In the genomic region with DNA sequence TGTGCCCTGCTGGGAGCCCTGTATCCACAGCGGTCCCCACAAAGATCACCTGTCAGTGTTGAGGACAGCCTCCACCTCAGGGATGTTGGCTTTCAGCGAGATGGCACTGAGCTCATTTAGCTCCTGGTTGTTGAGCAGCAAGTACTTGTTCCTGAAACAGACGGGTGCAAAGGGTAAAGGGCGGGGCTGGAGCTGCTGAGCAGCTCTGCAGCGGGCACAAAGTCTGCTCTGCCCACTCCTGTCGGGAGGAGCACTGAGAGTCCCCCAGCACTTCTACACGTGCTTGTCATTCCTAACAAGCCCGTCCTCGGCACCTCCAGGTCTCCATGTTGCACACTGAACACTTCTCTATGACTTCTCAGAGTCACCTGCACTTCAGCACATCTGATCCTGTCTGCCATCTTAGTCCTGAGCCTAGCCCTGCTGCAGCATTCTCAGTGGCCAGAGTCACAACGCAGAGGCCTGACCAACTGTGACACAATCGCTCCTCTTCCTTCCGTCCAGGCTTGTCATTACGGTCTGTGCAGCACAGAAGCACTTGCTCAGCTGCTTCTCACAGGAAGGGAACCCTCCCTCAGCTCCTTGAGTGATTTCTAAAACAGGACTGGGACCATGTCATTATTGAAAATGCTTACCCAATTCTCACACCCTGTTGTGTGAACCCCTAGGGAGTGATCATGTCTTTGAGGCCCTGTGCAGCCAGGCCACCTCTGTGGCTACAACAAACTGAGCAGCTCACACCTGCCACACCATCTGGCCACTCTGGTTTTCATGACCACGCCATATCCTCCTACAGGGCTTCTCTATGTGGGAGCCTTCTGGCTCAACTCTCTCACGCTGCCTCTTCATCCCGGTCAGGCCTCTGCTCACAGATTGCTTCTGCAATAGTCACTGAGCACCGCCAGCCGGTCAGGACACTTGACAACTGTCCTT, we compare ENCODE assay signal across 9 mouse cellular contexts. TPM values are rescaled to one million over a fixed set of nuclear protein-coding genes. Genes with fewer than 3 reads are reported as not detected.
DNase-seq lines count a peak whose midpoint lies in the region; ATAC-seq and TF ChIP-seq lines count a peak whose summit lies in the region.
"Had no signal": no experiment of that assay in that cellular context is flagged by ENCODE, and none has a peak within 500 bp of the region (broad histone marks: within the 10 kb centered on the region; RNA-seq: fewer than 3 reads in every experiment).

No protein-coding gene starts in this region.

- peak; percentile 59; the same call in 1 of the 2 replicates for ATAC-seq in hindbrain, embryonic 16.5 days
- ATAC-seq in liver, postnatal 0 days, result peak; percentile 60
- no peak for ATAC-seq in heart, embryonic 12.5 days (ENCODE audit: insufficient number of reproducible peaks, low FRiP score)

- no peak overlapping the region for H3K4me2 ChIP-seq in hindbrain, embryonic 16.5 days (ENCODE audit: low read length)
- H3K4me2 ChIP-seq in liver, postnatal 0 days (ENCODE audit: low read depth, low read length), result no peak overlapping the region
- H3K4me2 ChIP-seq in heart, embryonic 12.5 days, result no peak overlapping the region
- H3K4me2 ChIP-seq: lung, embryonic 15.5 days had no signal

- H3K27me3 ChIP-seq in cerebellum, adult 2 months (ENCODE audit: control insufficient read depth, insufficient read depth, low read length), result no peaks in the 10 kb centered on the region
- H3K27me3 ChIP-seq in hindbrain, embryonic 16.5 days (replicated peaks; ENCODE audit: control insufficient read depth, insufficient read depth, low read length), result no peaks in the 10 kb centered on the region
- H3K27me3 ChIP-seq in liver, postnatal 0 days (ENCODE audit: insufficient read depth, low read length), result no peaks in the 10 kb centered on the region
- H3K27me3 ChIP-seq in heart, embryonic 12.5 days (replicated peaks), result no peaks in the 10 kb centered on the region
- no peaks in the 10 kb centered on the region for H3K27me3 ChIP-seq in heart, embryonic 10.5 days (ENCODE audit: insufficient read depth, poor library complexity, severe bottlenecking)
- H3K27me3 ChIP-seq: lung, embryonic 15.5 days had no signal

- DNase-seq in layer of hippocampus, adult 9-11 months, result peak; percentile 49
- DNase-seq in layer of hippocampus, postnatal 10 days (ENCODE audit: low spot score in 2 of 2), result no peak
- DNase-seq in cerebellum, adult 2 months, result peak; percentile 57 to 66
- DNase-seq in liver, postnatal 0 days, result peak; percentile 46
- DNase-seq in heart, embryonic 10.5 days (ENCODE audit: low spot score), result no peak
- DNase-seq in lung, postnatal 14 days, result no peak

- H3K9ac ChIP-seq in hindbrain, embryonic 16.5 days (ENCODE audit: low read depth, low read length), result no peak overlapping the region
- no peak overlapping the region for H3K9ac ChIP-seq in liver, postnatal 0 days (replicated peaks)
- H3K9ac ChIP-seq in heart, embryonic 12.5 days, result no peak overlapping the region
- H3K9ac ChIP-seq: lung, embryonic 15.5 days had no signal

- no peak for TF ChIP-seq EP300 in liver, postnatal 0 days (IDR thresholded peaks at IDR 0.05; ENCODE audit: low read depth)

- TF ChIP-seq POLR2A in cerebellum, adult 2 months (IDR thresholded peaks at IDR 0.05; ENCODE audit: borderline replicate concordance, insufficient read depth, low read length), result no peak

- peaks cover 45% of the 10 kb centered on the region for H3K36me3 ChIP-seq in hindbrain, embryonic 16.5 days (ENCODE audit: control insufficient read depth, insufficient read depth, low read length)
- H3K36me3 ChIP-seq in liver, postnatal 0 days (replicated peaks; ENCODE audit: insufficient read depth, low read length), result peaks cover 67% of the 10 kb centered on the region
- peaks cover 96% of the 10 kb centered on the region for H3K36me3 ChIP-seq in heart, embryonic 12.5 days
- H3K36me3 ChIP-seq in heart, embryonic 10.5 days, result peaks cover 97% of the 10 kb centered on the region

- no peaks in the 10 kb centered on the region for H3K9me3 ChIP-seq in hindbrain, embryonic 16.5 days (ENCODE audit: control insufficient read depth, low read length)
- H3K9me3 ChIP-seq in liver, postnatal 0 days (ENCODE audit: low read length), result no peaks in the 10 kb centered on the region
- no peaks in the 10 kb centered on the region for H3K9me3 ChIP-seq in heart, embryonic 12.5 days (replicated peaks)
- no peaks in the 10 kb centered on the region for H3K9me3 ChIP-seq in heart, embryonic 10.5 days
- H3K9me3 ChIP-seq: lung, embryonic 15.5 days had no signal

- peaks cover 53% of the 10 kb centered on the region for H3K4me1 ChIP-seq in cerebellum, adult 2 months (ENCODE audit: control insufficient read depth, insufficient read depth, low read length)
- H3K4me1 ChIP-seq in hindbrain, embryonic 16.5 days (ENCODE audit: control insufficient read depth, insufficient read depth, low read depth, low read length), result no peaks in the 10 kb centered on the region; the same call in 1 of the 2 replicates
- peaks cover 27% of the 10 kb centered on the region for H3K4me1 ChIP-seq in liver, postnatal 0 days (ENCODE audit: insufficient read depth)
- no peaks in the 10 kb centered on the region for H3K4me1 ChIP-seq in heart, embryonic 12.5 days (replicated peaks)
- H3K4me1 ChIP-seq in heart, embryonic 10.5 days, result no peaks in the 10 kb centered on the region
- H3K4me1 ChIP-seq: lung, embryonic 15.5 days had no signal

- WGBS in cerebellum, adult 2 months, result 32% methylated on average over 18 of the region's 18 CpGs
- WGBS in hindbrain, embryonic 16.5 days, result 58% methylated on average over 18 of the region's 18 CpGs
- 65% methylated on average over 18 of the region's 18 CpGs for WGBS in liver, postnatal 0 days (ENCODE audit: insufficient replicate concordance)
- 83% methylated on average over 18 of the region's 18 CpGs for WGBS in heart, embryonic 12.5 days
- WGBS in heart, embryonic 10.5 days, result 86% methylated on average over 18 of the region's 18 CpGs

- peak overlapping the region; percentile 52 for H3K27ac ChIP-seq in cerebellum, adult 2 months (ENCODE audit: insufficient read depth, low read length)
- H3K27ac ChIP-seq in hindbrain, embryonic 16.5 days (ENCODE audit: low read depth, low read length), result peak overlapping the region; percentile 30
- 0 out of 2 replicates have a peak overlapping the region, but pooled peaks have one; percentile 3 for H3K27ac ChIP-seq in liver, postnatal 0 days (ENCODE audit: low read depth)
- H3K27ac ChIP-seq in heart, embryonic 12.5 days (ENCODE audit: poor library complexity, severe bottlenecking), result no peak overlapping the region
- no peak overlapping the region for H3K27ac ChIP-seq in heart, embryonic 10.5 days
- H3K27ac ChIP-seq: lung, embryonic 15.5 days had no signal

- no peak overlapping the region for H3K4me3 ChIP-seq in cerebellum, adult 2 months (replicated peaks; ENCODE audit: insufficient read depth, low read depth, low read length)
- H3K4me3 ChIP-seq in hindbrain, embryonic 16.5 days (ENCODE audit: low read length), result no peak overlapping the region
- no peak overlapping the region for H3K4me3 ChIP-seq in liver, postnatal 0 days (ENCODE audit: low read depth, low read length)
- no peak overlapping the region for H3K4me3 ChIP-seq in heart, embryonic 12.5 days
- H3K4me3 ChIP-seq in heart, embryonic 10.5 days, result no peak overlapping the region
- H3K4me3 ChIP-seq: lung, embryonic 15.5 days had no signal

- TF ChIP-seq CTCF in cerebellum, adult 2 months (IDR thresholded peaks at IDR 0.05; ENCODE audit: borderline replicate concordance, insufficient read depth, low read depth, low read length), result no peak
- TF ChIP-seq CTCF in liver, postnatal 0 days (IDR thresholded peaks at IDR 0.05; ENCODE audit: low read depth), result no peak

RNA-seq across cellular contexts. Expression of gene Myh7b, which starts 30.8 kb away (rescaled TPM):
- total RNA-seq in layer of hippocampus, postnatal 10 days (2021), result 1 to 10 TPM; 2.6 to 4.2 TPM
- polyA plus RNA-seq in cerebellum, adult 2 months (2012; rRNA removed), result 17.6 and 20.8 TPM in 2 replicates
- polyA plus RNA-seq in hindbrain, embryonic 16.5 days (2015; fragmentation: Nextera tagmentation; extraction: Ambion mirVana), result 0.77 and 1.7 TPM in 2 replicates
- 0.15 and 0.38 TPM in 2 replicates for polyA plus RNA-seq in liver, postnatal 0 days (2015; fragmentation: Nextera tagmentation; extraction: Ambion mirVana)
- 22.1 and 24.4 TPM in 2 replicates for polyA plus RNA-seq in heart, embryonic 12.5 days (2016; fragmentation: Nextera tagmentation; extraction: Ambion mirVana)
- 12.4 and 15.7 TPM in 2 replicates for polyA plus RNA-seq in heart, embryonic 10.5 days (2016; fragmentation: Nextera tagmentation; extraction: Ambion mirVana)

RNA-seq across cellular contexts. Expression of gene Gss, which starts 49.2 kb away (rescaled TPM):
- total RNA-seq in layer of hippocampus, postnatal 10 days (2021), result 10 to 100 TPM; 11.6 to 15.2 TPM
- 25.7 and 26.5 TPM in 2 replicates for polyA plus RNA-seq in cerebellum, adult 2 months (2012; rRNA removed)
- 15.7 and 17.5 TPM in 2 replicates for polyA plus RNA-seq in hindbrain, embryonic 16.5 days (2015; fragmentation: Nextera tagmentation; extraction: Ambion mirVana)
- polyA plus RNA-seq in liver, postnatal 0 days (2015; fragmentation: Nextera tagmentation; extraction: Ambion mirVana), result 48.9 and 49.3 TPM in 2 replicates
- 20.2 and 21.3 TPM in 2 replicates for polyA plus RNA-seq in heart, embryonic 12.5 days (2016; fragmentation: Nextera tagmentation; extraction: Ambion mirVana)
- polyA plus RNA-seq in heart, embryonic 10.5 days (2016; fragmentation: Nextera tagmentation; extraction: Ambion mirVana), result 24.2 and 29.1 TPM in 2 replicates

RNA-seq across cellular contexts. Expression of gene Trpc4ap, which starts 50.4 kb away (rescaled TPM):
- 100 to 1,000 TPM; 143 to 149 TPM for total RNA-seq in layer of hippocampus, postnatal 10 days (2021)
- polyA plus RNA-seq in cerebellum, adult 2 months (2012; rRNA removed), result 223 and 236 TPM in 2 replicates
- 155 and 168 TPM in 2 replicates for polyA plus RNA-seq in hindbrain, embryonic 16.5 days (2015; fragmentation: Nextera tagmentation; extraction: Ambion mirVana)
- 41.5 and 43.2 TPM in 2 replicates for polyA plus RNA-seq in liver, postnatal 0 days (2015; fragmentation: Nextera tagmentation; extraction: Ambion mirVana)
- 115 and 117 TPM in 2 replicates for polyA plus RNA-seq in heart, embryonic 12.5 days (2016; fragmentation: Nextera tagmentation; extraction: Ambion mirVana)
- 101 and 107 TPM in 2 replicates for polyA plus RNA-seq in heart, embryonic 10.5 days (2016; fragmentation: Nextera tagmentation; extraction: Ambion mirVana)

Comparison
In these comparisons a context has a peak if more than half of its experiments do, and no peak if none do; other contexts are left out.
1. DNase-seq: peak in layer of hippocampus, adult 9-11 months (single experiment), cerebellum, adult 2 months (2 of 2) and liver, postnatal 0 days (single experiment); none in layer of hippocampus, postnatal 10 days (0 of 2), heart, embryonic 10.5 days (single experiment) and lung, postnatal 14 days (single experiment).
2. H3K27ac ChIP-seq: peak in cerebellum, adult 2 months (single experiment), hindbrain, embryonic 16.5 days (single experiment) and liver, postnatal 0 days (single experiment); none in heart, embryonic 12.5 days (single experiment) and heart, embryonic 10.5 days (single experiment).